Mouse (Mus musculus): Measurements from ENCODE around the gene Tgfbr1. TPM values are rescaled to one million over a fixed set of nuclear protein-coding genes. Genes with fewer than 3 reads are reported as not detected.
"Not testable (repeated sequence)": the region's sequence is repeated elsewhere in the genome, so short reads cannot be mapped to it uniquely, and the experiment has no call there.

The Tgfbr1 gene
- polyA plus RNA-seq, 1 experiment from 2014 or later, result 52.2 TPM

DNA sequence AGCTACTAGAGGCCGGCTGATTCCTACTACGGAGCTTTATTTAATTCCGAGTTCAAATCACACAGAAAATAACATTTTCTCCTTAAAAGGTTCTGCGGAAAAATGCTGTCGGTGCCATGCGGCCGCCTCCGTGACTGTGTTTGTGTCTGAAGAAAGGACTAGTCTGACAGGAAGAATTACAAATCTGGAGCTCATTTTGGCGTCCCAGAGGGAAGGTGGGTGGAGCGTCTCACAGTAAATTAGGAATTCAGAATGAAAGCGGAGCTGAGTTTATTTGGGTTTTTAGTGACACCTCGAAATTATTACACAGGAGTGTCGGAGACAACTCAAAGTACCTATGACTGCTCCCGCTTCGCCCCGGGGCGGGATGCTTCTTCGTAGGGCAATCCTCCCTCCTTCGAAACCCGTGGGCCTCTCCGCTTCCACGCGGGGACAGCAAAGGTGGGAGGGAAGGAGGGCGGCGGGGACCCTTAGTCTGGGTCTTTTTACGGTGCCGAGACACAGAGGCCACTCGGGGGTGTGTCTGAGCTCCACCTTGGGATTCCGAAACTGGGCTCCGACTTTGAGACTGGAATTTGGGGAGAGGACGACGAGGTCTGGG is 861 bp upstream of the Tgfbr1 start:
- WGBS, result under 1% methylated on average over 32 of the region's 32 CpGs
- peaks cover 30% of the 10 kb centered on the region for H3K4me1 ChIP-seq
- no peaks in the 10 kb centered on the region for H3K36me3 ChIP-seq
- peak overlapping the region; percentile 97 for H3K4me3 ChIP-seq
- H3K9me3 ChIP-seq, result no peaks in the 10 kb centered on the region
- H3K27ac ChIP-seq, result peak overlapping the region; percentile 78
- H3K27me3 ChIP-seq, result no peaks in the 10 kb centered on the region
- peak; percentile 1; the same call in 1 of the 2 replicates for ATAC-seq (ENCODE audit: low FRiP score, low read depth)
- peak overlapping the region; percentile 73 for H3K9ac ChIP-seq
- peak overlapping the region; percentile 95 for H3K4me2 ChIP-seq (replicated peaks)

GRCm38 (mm10) chr4:47353416-47354111 is 542 bp downstream of the Tgfbr1 start:
- Histone ChIP-seq H3K9me3 (no peaks in the 10 kb centered on the region), H3K27me3 (no peaks in the 10 kb centered on the region), H3K27ac (peak overlapping the region; percentile 93), H3K4me1 (peaks cover 30% of the 10 kb centered on the region), H3K9ac (peak overlapping the region; percentile 94), H3K36me3 (no peaks in the 10 kb centered on the region), H3K4me2 (replicated peaks) (peak overlapping the region; percentile 73), H3K4me3 (peak overlapping the region; percentile 97)
- WGBS, result under 1% methylated on average over 33 of the region's 73 CpGs
- ATAC-seq (ENCODE audit: low FRiP score, low read depth), result peak; percentile 76

GRCm38 (mm10) chr4:47354304-47354703 is 1.3 kb downstream of the Tgfbr1 start:
- H3K4me3 ChIP-seq, result peak overlapping the region; percentile 97
- H3K9me3 ChIP-seq, result no peaks in the 10 kb centered on the region
- H3K27ac ChIP-seq, result no peak overlapping the region
- peak overlapping the region; percentile 73 for H3K4me2 ChIP-seq (replicated peaks)
- peak overlapping the region; percentile 94 for H3K9ac ChIP-seq
- H3K27me3 ChIP-seq, result no peaks in the 10 kb centered on the region
- no peaks in the 10 kb centered on the region for H3K36me3 ChIP-seq
- ATAC-seq (ENCODE audit: low FRiP score, low read depth), result no peak
- 33% methylated on average over 3 of the region's 3 CpGs for WGBS
- H3K4me1 ChIP-seq, result peaks cover 30% of the 10 kb centered on the region

GRCm38 (mm10) chr4:47362662-47363061 is 9.6 kb downstream of the Tgfbr1 start:
- H3K36me3 ChIP-seq, result no peaks in the 10 kb centered on the region
- H3K4me1 ChIP-seq, result peaks cover 15% of the 10 kb centered on the region
- H3K9ac ChIP-seq, result no peak overlapping the region
- H3K4me2 ChIP-seq (replicated peaks), result no peak overlapping the region
- H3K27ac ChIP-seq, result no peak overlapping the region
- 94% methylated on average over 2 of the region's 2 CpGs for WGBS
- H3K9me3 ChIP-seq, result no peaks in the 10 kb centered on the region
- no peak overlapping the region for H3K4me3 ChIP-seq
- no peak for ATAC-seq (ENCODE audit: low FRiP score, low read depth)
- no peaks in the 10 kb centered on the region for H3K27me3 ChIP-seq

GRCm38 (mm10) chr4:47363134-47363533 is 10.1 kb downstream of the Tgfbr1 start:
- WGBS, result 27% methylated on average over 3 of the region's 3 CpGs

DNA sequence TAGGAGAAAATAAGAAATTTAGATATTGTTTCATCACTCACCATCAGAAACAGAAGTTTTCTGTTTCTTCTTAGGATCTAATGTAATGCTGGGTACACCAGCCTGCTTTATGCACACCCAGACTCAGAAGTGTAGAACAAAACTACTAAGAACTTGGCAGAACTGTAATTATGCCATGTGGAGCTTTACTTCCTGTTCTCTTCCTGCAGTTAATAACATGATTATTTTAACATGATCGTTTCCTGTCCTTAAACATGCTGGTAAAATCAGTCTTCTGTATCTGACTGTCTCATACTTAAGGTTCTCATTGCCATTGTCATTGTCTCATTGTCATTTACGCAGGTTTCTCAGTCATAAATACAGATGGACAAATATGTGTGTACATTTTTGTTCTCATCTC is 15.7 kb downstream of the Tgfbr1 start:
- 77% methylated on average over 2 of the region's 2 CpGs for WGBS
- H3K27ac ChIP-seq, result no peak overlapping the region
- ATAC-seq (ENCODE audit: low FRiP score, low read depth), result no peak

More at GRCm38 (mm10) chr4:47363134-47363533, 10.1 kb downstream of the Tgfbr1 start:
- Histone ChIP-seq H3K4me1 (peaks cover 15% of the 10 kb centered on the region), H3K36me3 (no peaks in the 10 kb centered on the region), H3K9ac (no peak overlapping the region), H3K4me2 (replicated peaks) (no peak overlapping the region), H3K9me3 (no peaks in the 10 kb centered on the region), H3K27me3 (no peaks in the 10 kb centered on the region), H3K4me3 (no peak overlapping the region), H3K27ac (no peak overlapping the region)
- ATAC-seq (ENCODE audit: low FRiP score, low read depth), result no peak

DNA sequence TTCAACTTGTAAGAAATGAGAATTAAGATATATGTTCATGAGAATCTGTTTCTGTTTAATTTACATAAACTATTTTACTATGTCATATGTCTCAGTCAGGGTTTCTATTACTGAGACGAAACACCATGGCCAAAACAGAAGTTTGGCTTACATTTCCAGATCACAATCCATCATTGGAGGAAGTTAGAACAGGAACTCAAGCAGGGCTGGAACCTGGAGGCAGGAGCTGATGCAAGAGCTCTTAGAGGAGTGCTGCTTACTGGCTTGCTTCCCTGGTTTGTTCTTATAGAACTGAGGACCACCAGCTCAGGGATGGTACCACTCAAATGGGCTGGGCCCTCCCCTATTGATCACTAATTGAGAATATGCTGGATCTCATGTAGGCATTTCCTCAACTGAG is 25.7 kb downstream of the Tgfbr1 start:
- Histone ChIP-seq H3K27me3 (no peaks in the 10 kb centered on the region), H3K9ac (no peak overlapping the region), H3K4me3 (no peak overlapping the region), H3K4me2 (replicated peaks) (no peak overlapping the region), H3K27ac (no peak overlapping the region), H3K4me1 (0 out of 2 replicates have a peak, but pooled peaks cover 3% of the 10 kb centered on the region), H3K9me3 (no peaks in the 10 kb centered on the region), H3K36me3 (no peaks in the 10 kb centered on the region)
- ATAC-seq (ENCODE audit: low FRiP score, low read depth), result no peak
- WGBS, result 62% methylated on average over 1 of the region's 1 CpGs

More for the DNA sequence above, 15.7 kb downstream of the Tgfbr1 start:
- Histone ChIP-seq H3K36me3 (no peaks in the 10 kb centered on the region), H3K27me3 (no peaks in the 10 kb centered on the region), H3K9ac (no peak overlapping the region), H3K4me3 (no peak overlapping the region), H3K9me3 (no peaks in the 10 kb centered on the region), H3K4me1 (no peaks in the 10 kb centered on the region), H3K4me2 (replicated peaks) (no peak overlapping the region)

DNA sequence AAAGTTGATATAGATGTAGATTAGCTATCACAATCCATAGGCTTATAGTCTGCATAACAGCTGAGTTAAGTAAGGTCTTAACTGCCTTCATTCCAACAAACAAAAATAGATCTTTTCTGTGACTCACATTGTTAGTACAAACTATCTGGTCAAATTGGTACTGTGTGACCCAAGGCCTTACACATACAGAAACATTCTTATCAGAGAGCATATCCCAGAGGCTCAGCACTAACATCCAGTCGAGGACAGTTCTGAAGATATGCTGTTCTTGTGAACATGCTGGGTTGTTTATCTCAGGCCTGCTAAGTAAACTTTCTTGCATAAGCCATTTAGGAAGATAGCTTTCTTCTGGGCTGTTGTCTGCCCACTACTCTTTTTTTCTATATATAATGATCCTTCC is 29.4 kb downstream of the Tgfbr1 start:
- H3K36me3 ChIP-seq, result peaks cover 18% of the 10 kb centered on the region
- 0 out of 2 replicates have a peak, but pooled peaks cover 3% of the 10 kb centered on the region for H3K4me1 ChIP-seq
- WGBS, result 84% methylated on average over 1 of the region's 1 CpGs
- H3K9ac ChIP-seq, result no peak overlapping the region
- no peak overlapping the region for H3K4me3 ChIP-seq
- no peaks in the 10 kb centered on the region for H3K27me3 ChIP-seq
- H3K4me2 ChIP-seq (replicated peaks), result no peak overlapping the region
- no peak for ATAC-seq (ENCODE audit: low FRiP score, low read depth)
- no peak overlapping the region for H3K27ac ChIP-seq
- no peaks in the 10 kb centered on the region; the same call in 1 of the 2 replicates for H3K9me3 ChIP-seq

- H3K27ac ChIP-seq; ATAC-seq (ENCODE audit: low FRiP score, low read depth): not testable (repeated sequence)
- 92% methylated on average over 2 of the region's 2 CpGs for WGBS
Observed at GRCm38 (mm10) chr4:47391926-47392325, 38.9 kb downstream of the Tgfbr1 start.

DNA sequence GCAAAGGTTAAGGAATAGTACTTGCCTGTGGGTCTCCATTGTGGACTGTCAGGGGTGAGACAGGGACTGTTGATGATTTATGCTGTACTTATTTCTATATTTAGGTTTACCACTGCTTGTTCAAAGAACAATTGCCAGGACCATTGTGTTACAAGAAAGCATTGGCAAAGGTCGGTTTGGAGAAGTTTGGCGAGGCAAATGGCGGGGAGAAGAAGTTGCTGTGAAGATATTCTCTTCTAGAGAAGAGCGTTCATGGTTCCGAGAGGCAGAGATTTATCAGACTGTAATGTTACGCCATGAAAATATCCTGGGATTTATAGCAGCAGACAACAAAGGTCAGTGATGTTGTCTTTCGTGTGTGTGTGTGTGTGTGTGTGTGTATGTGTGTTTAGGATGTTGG is 43.2 kb downstream of the Tgfbr1 start:
- no peak overlapping the region for H3K4me2 ChIP-seq (replicated peaks)
- peaks cover 48% of the 10 kb centered on the region for H3K36me3 ChIP-seq
- WGBS, result 93% methylated on average over 7 of the region's 7 CpGs
- H3K9ac ChIP-seq, result no peak overlapping the region
- H3K4me3 ChIP-seq, result no peak overlapping the region
- no peak for ATAC-seq (ENCODE audit: low FRiP score, low read depth)
- H3K9me3 ChIP-seq, result no peaks in the 10 kb centered on the region
- H3K4me1 ChIP-seq, result no peaks in the 10 kb centered on the region
- H3K27ac ChIP-seq, result no peak overlapping the region
- H3K27me3 ChIP-seq, result no peaks in the 10 kb centered on the region

More at GRCm38 (mm10) chr4:47391926-47392325, 38.9 kb downstream of the Tgfbr1 start:
- peaks cover 19% of the 10 kb centered on the region for H3K36me3 ChIP-seq
- not testable (repeated sequence) for H3K4me3 ChIP-seq; H3K9ac ChIP-seq; H3K9me3 ChIP-seq; H3K4me2 ChIP-seq (replicated peaks); H3K4me1 ChIP-seq; H3K27me3 ChIP-seq

GRCm38 (mm10) chr4:47397951-47398687 is 45.1 kb downstream of the Tgfbr1 start:
- H3K4me3 ChIP-seq, result no peak overlapping the region
- H3K9ac ChIP-seq, result no peak overlapping the region
- H3K27ac ChIP-seq, result no peak overlapping the region
- H3K4me2 ChIP-seq (replicated peaks), result no peak overlapping the region
- peaks cover 62% of the 10 kb centered on the region for H3K36me3 ChIP-seq
- H3K9me3 ChIP-seq, result no peaks in the 10 kb centered on the region
- no peak for ATAC-seq (ENCODE audit: low FRiP score, low read depth)
- H3K4me1 ChIP-seq, result no peaks in the 10 kb centered on the region
- 92% methylated on average over 6 of the region's 6 CpGs for WGBS
- no peaks in the 10 kb centered on the region for H3K27me3 ChIP-seq

DNA sequence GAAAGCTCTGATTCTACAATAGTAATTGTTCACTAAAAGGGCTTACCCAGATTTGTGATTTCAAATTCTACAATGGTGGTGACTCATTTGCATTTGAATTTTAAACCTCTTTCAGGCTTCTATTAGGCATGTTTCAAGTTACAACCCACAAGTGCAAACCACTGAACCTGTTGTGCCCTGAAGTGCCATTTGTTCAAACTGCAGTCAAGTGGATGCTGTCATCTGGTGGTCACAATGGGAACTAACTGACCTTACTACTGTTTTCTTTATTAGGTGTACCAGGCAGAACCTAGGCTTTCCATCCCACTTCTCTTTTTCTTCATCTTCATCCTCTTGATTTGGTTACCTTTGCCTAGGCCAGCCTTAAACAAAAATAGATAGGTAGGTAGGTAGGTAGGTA is 46.8 kb downstream of the Tgfbr1 start:
- H3K36me3 ChIP-seq, result peaks cover 63% of the 10 kb centered on the region
- ATAC-seq (ENCODE audit: low FRiP score, low read depth), result no peak

More for the DNA sequence above, 46.8 kb downstream of the Tgfbr1 start:
- Histone ChIP-seq H3K9ac (no peak overlapping the region), H3K27ac (no peak overlapping the region), H3K9me3 (no peaks in the 10 kb centered on the region), H3K4me2 (replicated peaks) (no peak overlapping the region), H3K4me1 (no peaks in the 10 kb centered on the region), H3K27me3 (no peaks in the 10 kb centered on the region), H3K4me3 (no peak overlapping the region)
